Mouse (Mus musculus): ENCODE measurements around the gene Vmn1r71. TPM values are rescaled to one million over a fixed set of nuclear protein-coding genes. Genes with fewer than 3 reads are reported as not detected.
"Not testable (repeated sequence)": the region's sequence is repeated elsewhere in the genome, so short reads cannot be mapped to it uniquely, and the experiment has no call there.

Vmn1r71 gene
- not detected in 2 replicates for polyA plus RNA-seq (2012; rRNA removed)
- polyA plus RNA-seq (2014; fragmentation: Nextera tagmentation; extraction: Ambion mirVana): not detected in 2 replicates

- H3K9me3 ChIP-seq (ENCODE audit: control insufficient read depth, low read length): peaks cover 10% of the 10 kb centered on the region; the same call in 1 of the 2 replicates
- ATAC-seq (ENCODE audit: low FRiP score, low read depth): no peak
- H3K9ac ChIP-seq (ENCODE audit: low read depth, low read length, severe bottlenecking): no peak within 1 kb of the TSS
- no peak for DNase-seq (ENCODE audit: low spot score)
- no peaks in the 10 kb centered on the region for H3K4me1 ChIP-seq (ENCODE audit: control insufficient read depth, insufficient read depth, low read length)
- no peaks in the 10 kb centered on the region for H3K36me3 ChIP-seq (ENCODE audit: control insufficient read depth, insufficient read depth, low read length)
- H3K27me3 ChIP-seq (ENCODE audit: control insufficient read depth, insufficient read depth, low read length): no peaks in the 10 kb centered on the region
- H3K4me2 ChIP-seq (replicated peaks; ENCODE audit: low read depth, low read length, severe bottlenecking): no peak within 1 kb of the TSS
- H3K27ac ChIP-seq (replicated peaks; ENCODE audit: low read depth, low read length): no peak within 1 kb of the TSS
- TF ChIP-seq POLR2A (IDR thresholded peaks at IDR 0.05; ENCODE audit: borderline replicate concordance, extremely low read depth, insufficient read depth, insufficient read length): no peak
- H3K4me3 ChIP-seq (replicated peaks; ENCODE audit: low read length): no peak within 1 kb of the TSS
Measured at GRCm38 (mm10) chr7:10754264-10754663, at the start of gene Vmn1r71. Vmn1r71 (minus strand) TSS chr7:10754364.

- H3K36me3 ChIP-seq (ENCODE audit: control insufficient read depth, insufficient read depth, low read length); H3K4me2 ChIP-seq (replicated peaks; ENCODE audit: low read depth, low read length, severe bottlenecking); H3K4me1 ChIP-seq (ENCODE audit: control insufficient read depth, insufficient read depth, low read length); H3K9ac ChIP-seq (ENCODE audit: low read depth, low read length, severe bottlenecking); H3K4me3 ChIP-seq (replicated peaks; ENCODE audit: low read length); ATAC-seq (ENCODE audit: low FRiP score, low read depth); DNase-seq (ENCODE audit: low spot score); H3K27ac ChIP-seq (replicated peaks; ENCODE audit: low read depth, low read length); H3K27me3 ChIP-seq (ENCODE audit: control insufficient read depth, insufficient read depth, low read length): not testable (repeated sequence)
- peaks cover 10% of the 10 kb centered on the region; the same call in 1 of the 2 replicates for H3K9me3 ChIP-seq (ENCODE audit: control insufficient read depth, low read length)
Measured at GRCm38 (mm10) chr7:10757551-10757950, 3.4 kb upstream of the Vmn1r71 start.

Other genes starting within 250 kb of the Vmn1r71 start
- not detected in 2 replicates for gene Vmn1r68, start 195.9 kb downstream of the Vmn1r71 start, polyA plus RNA-seq (2012; rRNA removed)
- not detected in 2 replicates for gene Vmn1r68, start 195.9 kb downstream of the Vmn1r71 start, polyA plus RNA-seq (2014; fragmentation: Nextera tagmentation; extraction: Ambion mirVana)
- gene Vmn1r69, start 140.7 kb downstream of the Vmn1r71 start, polyA plus RNA-seq (2012; rRNA removed): not detected in 2 replicates
- gene Vmn1r69, start 140.7 kb downstream of the Vmn1r71 start, polyA plus RNA-seq (2014; fragmentation: Nextera tagmentation; extraction: Ambion mirVana): not detected in 2 replicates
- gene Vmn1r70, start 122.8 kb downstream of the Vmn1r71 start, polyA plus RNA-seq (2012; rRNA removed): not detected in 2 replicates
- gene Vmn1r70, start 122.8 kb downstream of the Vmn1r71 start, polyA plus RNA-seq (2014; fragmentation: Nextera tagmentation; extraction: Ambion mirVana): not detected in 2 replicates
- not detected in 2 replicates for gene Nlrp4b, start 66.6 kb downstream of the Vmn1r71 start, polyA plus RNA-seq (2012; rRNA removed)
- not detected in 2 replicates for gene Nlrp4b, start 66.6 kb downstream of the Vmn1r71 start, polyA plus RNA-seq (2014; fragmentation: Nextera tagmentation; extraction: Ambion mirVana)
- gene Zscan4b, start 150.7 kb upstream of the Vmn1r71 start, polyA plus RNA-seq (2012; rRNA removed): not detected in 2 replicates
- gene Zscan4b, start 150.7 kb upstream of the Vmn1r71 start, polyA plus RNA-seq (2014; fragmentation: Nextera tagmentation; extraction: Ambion mirVana): not detected in 2 replicates

Data from limb, embryonic 14.5 days (tissue).